Mouse (Mus musculus): ENCODE measurements at regions not wholly inside any gene's neighbourhood (a gene's known extent, or its start where the extent isn't known, plus 50 kb on each side); places are given as distances from the start of the nearest gene placed in this dataset.

- TF ChIP-seq CTCF (IDR thresholded peaks at IDR 0.05; ENCODE audit: low read depth) (no peak), EP300 (IDR thresholded peaks at IDR 0.05; ENCODE audit: low read depth) (no peak)
Measured at GRCm38 (mm10) chr2:30725601-30726489, 77.6 kb downstream of the 1700001O22Rik start.
